Mouse (Mus musculus) stomach, embryonic 14.5 days (tissue): ENCODE results near the gene Cdon. TPM values are rescaled to one million over a fixed set of nuclear protein-coding genes. Genes with fewer than 3 reads are reported as not detected.
A peak's percentile ranks its signal among the peaks of the same experiment; 100 is the strongest.

ENCODE experiments used
- ATAC-seq: fragments of 200-750 bp; cut with Nextera tagmentation; 2 replicates; pipeline ENCODE4 v1.8.0; 2017; ENCODE audit warnings: low read depth, moderate TSS enrichment; ENCODE audit not compliant: insufficient number of reproducible peaks, insufficient read depth, low FRiP score
- H3K27ac ChIP-seq: fragments of 300-500 bp; sonication (generic); 2 replicates; pipeline ENCODE4 v1.5.1; 2014; ENCODE audit warnings: mild to moderate bottlenecking, low read length, moderate library complexity, mixed read lengths
- H3K27me3 ChIP-seq: fragments of 300-500 bp; sonication (generic); 2 replicates; pipeline ENCODE4 v1.6.1; 2014; ENCODE audit warnings: low read length, control low read depth, mixed read lengths; ENCODE audit not compliant: control insufficient read depth, insufficient read depth
- H3K36me3 ChIP-seq: fragments of 300-500 bp; sonication (generic); 2 replicates; pipeline ENCODE4 v1.6.1; 2014; ENCODE audit warnings: mild to moderate bottlenecking, control low read depth, low read length, moderate library complexity, mixed read lengths; ENCODE audit not compliant: control insufficient read depth, insufficient read depth
- H3K4me1 ChIP-seq: fragments of 300-500 bp; sonication (generic); 2 replicates; pipeline ENCODE4 v1.6.1; 2014; ENCODE audit warnings: low read length, control low read depth, mixed read lengths; ENCODE audit not compliant: control insufficient read depth, insufficient read depth
- H3K4me2 ChIP-seq: fragments of 300-500 bp; sonication (generic); replicated peaks from 2 replicates; pipeline ENCODE4 v1.6.1; 2014; ENCODE audit warnings: low read depth, low read length, control low read depth
- H3K4me3 ChIP-seq: fragments of 300-500 bp; sonication (generic); 2 replicates; pipeline ENCODE4 v1.5.1; 2014; ENCODE audit warnings: low read depth, low read length, control low read depth
- H3K9ac ChIP-seq: fragments of 300-500 bp; sonication (generic); replicated peaks from 2 replicates; pipeline ENCODE4 v1.6.1; 2014; ENCODE audit warnings: low read depth, mild to moderate bottlenecking, control low read depth, low read length, moderate library complexity, mixed read lengths
- H3K9me3 ChIP-seq: fragments of 300-500 bp; sonication (generic); 2 replicates; pipeline ENCODE4 v1.6.1; 2016; ENCODE audit warnings: low read depth, low read length, control low read depth; ENCODE audit not compliant: control insufficient read depth
- WGBS: fragments of 180-500 bp; shearing (Covaris S2); extraction: QIAGEN DNeasy Blood & Tissue Kit; methylation state at CpG from one replicate; pipeline ENCODE4 v1.1.7; 2014; 5-methylcytosine and 5-hydroxymethylcytosine counted together
- polyA plus RNA-seq: library from polyadenylated mRNA; unstranded; fragments of >200 nt; fragmentation: Nextera tagmentation; extraction: Ambion mirVana; gene quantifications from 2 replicates; pipeline ENCODE4 v1.2.1, GENCODE M21; 2014

Cdon gene
- polyA plus RNA-seq, 1 experiment from 2014 or later: 12.7 TPM

GRCm38 (mm10) chr9:35529141-35529540, 108.2 kb downstream of the Cdon start:
- Histone ChIP-seq H3K4me1 (0 out of 2 replicates have a peak, but pooled peaks cover 4% of the 10 kb centered on the region), H3K9me3 (no peaks in the 10 kb centered on the region), H3K4me3 (no peak overlapping the region), H3K27ac (peak overlapping the region; percentile 15; the same call in 1 of the 2 replicates), H3K36me3 (no peaks in the 10 kb centered on the region), H3K9ac (no peak overlapping the region), H3K4me2 (no peak overlapping the region), H3K27me3 (no peaks in the 10 kb centered on the region)
- WGBS: 52% methylated on average over 3 of the region's 3 CpGs
- no peak for ATAC-seq

- no peaks in the 10 kb centered on the region for H3K27me3 ChIP-seq
- no peaks in the 10 kb centered on the region for H3K36me3 ChIP-seq
- no peak for ATAC-seq
- 19% methylated on average over 1 of the region's 1 CpGs for WGBS
- 0 out of 2 replicates have a peak, but pooled peaks cover 4% of the 10 kb centered on the region for H3K4me1 ChIP-seq
- H3K4me3 ChIP-seq: no peak overlapping the region
- H3K4me2 ChIP-seq: no peak overlapping the region
- H3K9me3 ChIP-seq: no peaks in the 10 kb centered on the region
- no peak overlapping the region for H3K9ac ChIP-seq
- H3K27ac ChIP-seq: peak overlapping the region; percentile 33; the same call in 1 of the 2 replicates
Measured at GRCm38 (mm10) chr9:35529796-35530195, 108.9 kb downstream of the Cdon start.

GRCm38 (mm10) chr9:35533266-35533665, 112.3 kb downstream of the Cdon start:
- Histone ChIP-seq H3K9me3 (no peaks in the 10 kb centered on the region), H3K9ac (no peak overlapping the region), H3K36me3 (no peaks in the 10 kb centered on the region), H3K27ac (no peak overlapping the region), H3K4me3 (no peak overlapping the region), H3K27me3 (no peaks in the 10 kb centered on the region), H3K4me2 (no peak overlapping the region), H3K4me1 (0 out of 2 replicates have a peak, but pooled peaks cover 4% of the 10 kb centered on the region)
- WGBS: 52% methylated on average over 9 of the region's 9 CpGs
- ATAC-seq: no peak

- Histone ChIP-seq H3K27ac (no peak overlapping the region), H3K27me3 (no peaks in the 10 kb centered on the region), H3K4me3 (no peak overlapping the region), H3K4me2 (no peak overlapping the region), H3K36me3 (no peaks in the 10 kb centered on the region), H3K4me1 (no peaks in the 10 kb centered on the region), H3K9ac (no peak overlapping the region), H3K9me3 (no peaks in the 10 kb centered on the region)
- 14% methylated on average over 2 of the region's 2 CpGs for WGBS
- ATAC-seq: peak; percentile 86
Measured at GRCm38 (mm10) chr9:35535110-35535509, 114.2 kb downstream of the Cdon start.

- Histone ChIP-seq H3K4me1 (no peaks in the 10 kb centered on the region), H3K36me3 (no peaks in the 10 kb centered on the region)
- WGBS: 66% methylated on average over 4 of the region's 4 CpGs
Measured at GRCm38 (mm10) chr9:35535876-35536275, 114.9 kb downstream of the Cdon start.

GRCm38 (mm10) chr9:35539001-35539750, 118.2 kb downstream of the Cdon start:
- Histone ChIP-seq H3K4me2 (no peak overlapping the region), H3K4me1 (no peaks in the 10 kb centered on the region), H3K27ac (no peak overlapping the region), H3K27me3 (no peaks in the 10 kb centered on the region), H3K36me3 (no peaks in the 10 kb centered on the region), H3K4me3 (no peak overlapping the region), H3K9me3 (no peaks in the 10 kb centered on the region), H3K9ac (no peak overlapping the region)
- WGBS: 62% methylated on average over 13 of the region's 13 CpGs
- no peak for ATAC-seq

More at GRCm38 (mm10) chr9:35535876-35536275, 114.9 kb downstream of the Cdon start:
- Histone ChIP-seq H3K27ac (no peak overlapping the region), H3K4me3 (no peak overlapping the region), H3K9ac (no peak overlapping the region), H3K27me3 (no peaks in the 10 kb centered on the region), H3K4me2 (no peak overlapping the region), H3K9me3 (no peaks in the 10 kb centered on the region)
- ATAC-seq: no peak

GRCm38 (mm10) chr9:35541024-35541423, 120.1 kb downstream of the Cdon start:
- no peaks in the 10 kb centered on the region for H3K27me3 ChIP-seq
- no peak overlapping the region for H3K4me3 ChIP-seq
- 87% methylated on average over 5 of the region's 5 CpGs for WGBS
- ATAC-seq: no peak
- no peak overlapping the region for H3K9ac ChIP-seq
- H3K4me1 ChIP-seq: no peaks in the 10 kb centered on the region
- no peak overlapping the region for H3K4me2 ChIP-seq
- H3K27ac ChIP-seq: no peak overlapping the region
- H3K36me3 ChIP-seq: no peaks in the 10 kb centered on the region
- H3K9me3 ChIP-seq: no peaks in the 10 kb centered on the region

- 7% methylated on average over 6 of the region's 6 CpGs for WGBS
- H3K4me1 ChIP-seq: no peaks in the 10 kb centered on the region
- no peak overlapping the region for H3K9ac ChIP-seq
- no peak overlapping the region for H3K27ac ChIP-seq
- no peak overlapping the region for H3K4me3 ChIP-seq
- no peaks in the 10 kb centered on the region for H3K36me3 ChIP-seq
- H3K4me2 ChIP-seq: no peak overlapping the region
- no peaks in the 10 kb centered on the region for H3K9me3 ChIP-seq
- 0 out of 2 replicates have a peak, but pooled peaks have one; percentile 80 for ATAC-seq
- H3K27me3 ChIP-seq: no peaks in the 10 kb centered on the region
Measured at GRCm38 (mm10) chr9:35541488-35541887, 120.6 kb downstream of the Cdon start.
